Mouse (Mus musculus): Measurements from ENCODE around the gene Psmb2. TPM values are rescaled to one million over a fixed set of nuclear protein-coding genes. Genes with fewer than 3 reads are reported as not detected.

Gene Psmb2
- total RNA-seq, 1 experiment from 2014 or later, result 38.3 TPM

- no peak for ATAC-seq (ENCODE audit: extremely low read depth, insufficient number of reproducible peaks, low FRiP score, poor library complexity, severe bottlenecking)
Measured at GRCm38 (mm10) chr4:126706630-126707438, 29.4 kb downstream of the Psmb2 start.

GRCm38 (mm10) chr4:126707439-126707826, 30.0 kb downstream of the Psmb2 start:
- ATAC-seq (ENCODE audit: extremely low read depth, insufficient number of reproducible peaks, low FRiP score, poor library complexity, severe bottlenecking), result no peak

- ATAC-seq (ENCODE audit: extremely low read depth, insufficient number of reproducible peaks, low FRiP score, poor library complexity, severe bottlenecking), result no peak
Measured at GRCm38 (mm10) chr4:126732111-126732510, 54.7 kb downstream of the Psmb2 start.

- ATAC-seq (ENCODE audit: extremely low read depth, insufficient number of reproducible peaks, low FRiP score, poor library complexity, severe bottlenecking), result no peak
Measured at GRCm38 (mm10) chr4:126732531-126733380, 55.3 kb downstream of the Psmb2 start.

- ATAC-seq (ENCODE audit: extremely low read depth, insufficient number of reproducible peaks, low FRiP score, poor library complexity, severe bottlenecking), result no peak
Measured at GRCm38 (mm10) chr4:126734001-126734603, 56.7 kb downstream of the Psmb2 start.

GRCm38 (mm10) chr4:126734700-126735381, 57.4 kb downstream of the Psmb2 start:
- no peak for ATAC-seq (ENCODE audit: extremely low read depth, insufficient number of reproducible peaks, low FRiP score, poor library complexity, severe bottlenecking)

- no peak for ATAC-seq (ENCODE audit: extremely low read depth, insufficient number of reproducible peaks, low FRiP score, poor library complexity, severe bottlenecking)
Measured at GRCm38 (mm10) chr4:126735382-126736000, 58.1 kb downstream of the Psmb2 start.

GRCm38 (mm10) chr4:126736001-126736414, 58.6 kb downstream of the Psmb2 start, which contains the start of gene Tfap2e:
Tfap2e (minus strand) TSS chr4:126736240.
- no peak for ATAC-seq (ENCODE audit: extremely low read depth, insufficient number of reproducible peaks, low FRiP score, poor library complexity, severe bottlenecking)

GRCm38 (mm10) chr4:126739966-126740676, 62.7 kb downstream of the Psmb2 start:
- ATAC-seq (ENCODE audit: extremely low read depth, insufficient number of reproducible peaks, low FRiP score, poor library complexity, severe bottlenecking), result no peak

- ATAC-seq (ENCODE audit: extremely low read depth, insufficient number of reproducible peaks, low FRiP score, poor library complexity, severe bottlenecking), result peak; percentile 81
Measured at GRCm38 (mm10) chr4:126741448-126741847, 64.0 kb downstream of the Psmb2 start.

- no peak for ATAC-seq (ENCODE audit: extremely low read depth, insufficient number of reproducible peaks, low FRiP score, poor library complexity, severe bottlenecking)
Measured at GRCm38 (mm10) chr4:126742976-126743375, 65.5 kb downstream of the Psmb2 start.

- ATAC-seq (ENCODE audit: extremely low read depth, insufficient number of reproducible peaks, low FRiP score, poor library complexity, severe bottlenecking), result no peak
Measured at GRCm38 (mm10) chr4:126743713-126744112, 66.3 kb downstream of the Psmb2 start.

GRCm38 (mm10) chr4:126744831-126745230, 67.4 kb downstream of the Psmb2 start:
- ATAC-seq (ENCODE audit: extremely low read depth, insufficient number of reproducible peaks, low FRiP score, poor library complexity, severe bottlenecking), result no peak

GRCm38 (mm10) chr4:126745506-126746193, 68.2 kb downstream of the Psmb2 start:
- no peak for ATAC-seq (ENCODE audit: extremely low read depth, insufficient number of reproducible peaks, low FRiP score, poor library complexity, severe bottlenecking)

- no peak for ATAC-seq (ENCODE audit: extremely low read depth, insufficient number of reproducible peaks, low FRiP score, poor library complexity, severe bottlenecking)
Measured at GRCm38 (mm10) chr4:126746194-126746840, 68.9 kb downstream of the Psmb2 start.

- no peak for ATAC-seq (ENCODE audit: extremely low read depth, insufficient number of reproducible peaks, low FRiP score, poor library complexity, severe bottlenecking)
Measured at GRCm38 (mm10) chr4:126748381-126748780, 71.0 kb downstream of the Psmb2 start.

- no peak for ATAC-seq (ENCODE audit: extremely low read depth, insufficient number of reproducible peaks, low FRiP score, poor library complexity, severe bottlenecking)
Measured at GRCm38 (mm10) chr4:126749553-126749952, 72.1 kb downstream of the Psmb2 start.

Data from neutrophil, adult 5-6 weeks (primary cell).